35 mouse cellular contexts compared by ENCODE assay signal in genomic region chr17:44605749-44606148, GRCm38 (mm10).
"Had no signal": no experiment of that assay in that cellular context is flagged by ENCODE, and none has a peak within 500 bp of the region (broad histone marks: within the 10 kb centered on the region; RNA-seq: fewer than 3 reads in every experiment).

No protein-coding gene starts in this region.

- H3K36me3 ChIP-seq: heart, embryonic 12.5 days; heart, embryonic 13.5 days; heart, embryonic 15.5 days; hindbrain, embryonic 10.5 days; hindbrain, embryonic 12.5 days; hindbrain, embryonic 13.5 days; hindbrain, embryonic 15.5 days; intestine, embryonic 15.5 days; kidney, embryonic 15.5 days had no signal

- H3K27ac ChIP-seq: heart, embryonic 13.5 days; heart, embryonic 15.5 days; hindbrain, embryonic 10.5 days; hindbrain, embryonic 12.5 days; hindbrain, embryonic 13.5 days; hindbrain, embryonic 14.5 days; hindbrain, embryonic 15.5 days; hindbrain, postnatal 0 days; intestine, embryonic 15.5 days; kidney, embryonic 15.5 days; kidney, postnatal 0 days; layer of hippocampus, adult 2 months; left cerebral cortex, adult 2 months had no signal

- DNase-seq: heart, postnatal 10 days; heart, postnatal 14 days; heart, postnatal 36 days; heart, postnatal 4 days; kidney, adult 11 months; kidney, adult 18-20 months; kidney, adult 2 months; kidney, adult 8-10 months; kidney, adult 9 months; kidney, postnatal 10 days; kidney, postnatal 14 days; kidney, postnatal 25 days; kidney, postnatal 36 days; kidney, postnatal 4 days; layer of hippocampus, adult 9-11 months; layer of hippocampus, postnatal 36 days had no signal

- H3K4me2 ChIP-seq: heart, embryonic 11.5 days; heart, embryonic 12.5 days; heart, embryonic 13.5 days; heart, embryonic 15.5 days; hindbrain, embryonic 12.5 days; hindbrain, embryonic 13.5 days; hindbrain, embryonic 14.5 days; hindbrain, embryonic 15.5 days; intestine, embryonic 15.5 days; kidney, embryonic 15.5 days had no signal

- H3K27me3 ChIP-seq: heart, embryonic 15.5 days; hindbrain, embryonic 12.5 days; hindbrain, embryonic 13.5 days; hindbrain, embryonic 15.5 days; intestine, embryonic 15.5 days; kidney, embryonic 15.5 days had no signal

- H3K9me3 ChIP-seq: heart, embryonic 12.5 days; heart, embryonic 13.5 days; heart, embryonic 15.5 days; hindbrain, embryonic 10.5 days; hindbrain, embryonic 12.5 days; hindbrain, embryonic 13.5 days; hindbrain, embryonic 15.5 days; intestine, embryonic 15.5 days; kidney, embryonic 15.5 days had no signal

- H3K9ac ChIP-seq: heart, embryonic 12.5 days; heart, embryonic 13.5 days; heart, embryonic 15.5 days; hindbrain, embryonic 12.5 days; hindbrain, embryonic 13.5 days; hindbrain, embryonic 14.5 days; hindbrain, embryonic 15.5 days; intestine, embryonic 15.5 days; kidney, embryonic 15.5 days had no signal

- H3K4me3 ChIP-seq: heart, embryonic 12.5 days; heart, embryonic 13.5 days; heart, embryonic 15.5 days; hindbrain, embryonic 10.5 days; hindbrain, embryonic 12.5 days; hindbrain, embryonic 13.5 days; hindbrain, embryonic 15.5 days; intestine, embryonic 15.5 days; kidney, embryonic 15.5 days; layer of hippocampus, adult 2 months; left cerebral cortex, adult 2 months had no signal

- ATAC-seq: hindbrain, embryonic 16.5 days; hindbrain, postnatal 0 days; inflammation-experienced regulatory T-cells, adult 6 months; intestine, embryonic 15.5 days; intestine, embryonic 16.5 days; intestine, postnatal 0 days had no signal

- H3K4me1 ChIP-seq: heart, embryonic 15.5 days; hindbrain, embryonic 10.5 days; hindbrain, embryonic 12.5 days; hindbrain, embryonic 13.5 days; hindbrain, embryonic 15.5 days had no signal
